Mouse (Mus musculus) intestine, embryonic 14.5 days (tissue): Measurements from ENCODE around the gene Hoxa5. TPM values are rescaled to one million over a fixed set of nuclear protein-coding genes. Genes with fewer than 3 reads are reported as not detected.
A peak's percentile ranks its signal among the peaks of the same experiment; 100 is the strongest.

ENCODE experiments used
- ATAC-seq: fragments of 200-750 bp; cut with Nextera tagmentation; replicated peaks from 2 replicates; pipeline ENCODE4 v1.8.0; 2017; ENCODE audit warnings: low read depth, moderate number of reproducible peaks, moderate TSS enrichment, moderate library complexity; ENCODE audit not compliant: low FRiP score, low TSS enrichment
- DNase-seq: peaks from one replicate; pipeline ENCODE4 v3.0.0-alpha.2; 2018; ENCODE audit warnings: low spot score
- H3K27ac ChIP-seq: fragments of 300-500 bp; sonication (generic); 2 replicates; pipeline ENCODE4 v1.5.1; 2014; ENCODE audit warnings: low read depth, mild to moderate bottlenecking, control low read depth
- H3K27me3 ChIP-seq: fragments of 300-500 bp; sonication (generic); replicated peaks from 2 replicates; pipeline ENCODE4 v1.6.1; 2014; ENCODE audit warnings: low read length, control low read depth; ENCODE audit not compliant: control insufficient read depth, insufficient read depth
- H3K36me3 ChIP-seq: fragments of 300-500 bp; sonication (generic); 2 replicates; pipeline ENCODE4 v1.6.1; 2014; ENCODE audit warnings: low read length, control low read depth; ENCODE audit not compliant: control insufficient read depth, insufficient read depth
- H3K4me1 ChIP-seq: fragments of 300-500 bp; sonication (generic); replicated peaks from 2 replicates; pipeline ENCODE4 v1.6.1; 2014; ENCODE audit warnings: low read length, control low read depth, mixed read lengths; ENCODE audit not compliant: control insufficient read depth, insufficient read depth
- H3K4me2 ChIP-seq: fragments of 300-500 bp; sonication (generic); 2 replicates; pipeline ENCODE4 v1.6.1; 2014; ENCODE audit warnings: low read length
- H3K4me3 ChIP-seq: fragments of 300-500 bp; sonication (generic); 2 replicates; pipeline ENCODE4 v1.5.1; 2014; ENCODE audit warnings: low read depth, low read length, control low read depth, mixed read lengths
- H3K9ac ChIP-seq: fragments of 300-500 bp; sonication (generic); 2 replicates; pipeline ENCODE4 v1.6.1; 2014; ENCODE audit warnings: mild to moderate bottlenecking, low read length
- H3K9me3 ChIP-seq: fragments of 300-500 bp; sonication (generic); 2 replicates; pipeline ENCODE4 v1.6.1; 2016; ENCODE audit warnings: low read length, control low read depth; ENCODE audit not compliant: control insufficient read depth
- WGBS: fragments of 180-500 bp; shearing (Covaris S2); extraction: QIAGEN DNeasy Blood & Tissue Kit; methylation state at CpG from one replicate; pipeline ENCODE4 v1.1.7; 2014; 5-methylcytosine and 5-hydroxymethylcytosine counted together
- polyA plus RNA-seq: library from polyadenylated mRNA; unstranded; fragments of >200 nt; fragmentation: Nextera tagmentation; extraction: Ambion mirVana; gene quantifications from 2 replicates; pipeline ENCODE4 v1.2.1, GENCODE M21; 2014

The Hoxa5 gene
- polyA plus RNA-seq, 1 experiment from 2014 or later, result 34.1 TPM

GRCm38 (mm10) chr6:52224895-52225611 lies 20.7 kb upstream of the Hoxa5 start:
- no peaks in the 10 kb centered on the region for H3K9me3 ChIP-seq
- 2% methylated on average over 36 of the region's 36 CpGs for WGBS
- H3K36me3 ChIP-seq, result no peaks in the 10 kb centered on the region
- peak overlapping the region; percentile 59 for H3K4me3 ChIP-seq
- H3K27me3 ChIP-seq, result peaks cover 98% of the 10 kb centered on the region
- peak overlapping the region; percentile 96 for H3K4me2 ChIP-seq
- ATAC-seq (no peak), DNase-seq (peak; percentile 79)
- peak overlapping the region; percentile 44 for H3K27ac ChIP-seq
- H3K9ac ChIP-seq, result peak overlapping the region; percentile 57
- H3K4me1 ChIP-seq, result peaks cover 6% of the 10 kb centered on the region; the same call in 1 of the 2 replicates

GRCm38 (mm10) chr6:52223939-52224760 lies 19.8 kb upstream of the Hoxa5 start:
- no peaks in the 10 kb centered on the region for H3K36me3 ChIP-seq
- no peaks in the 10 kb centered on the region for H3K9me3 ChIP-seq
- ATAC-seq (no peak), DNase-seq (peak; percentile 74)
- peak overlapping the region; percentile 96 for H3K4me2 ChIP-seq
- peaks cover 8% of the 10 kb centered on the region; the same call in 1 of the 2 replicates for H3K4me1 ChIP-seq
- WGBS, result 13% methylated on average over 23 of the region's 24 CpGs
- peak overlapping the region; percentile 57 for H3K9ac ChIP-seq
- peaks cover 98% of the 10 kb centered on the region for H3K27me3 ChIP-seq
- H3K4me3 ChIP-seq, result peak overlapping the region; percentile 59
- peak overlapping the region; percentile 40; the same call in 1 of the 2 replicates for H3K27ac ChIP-seq

- Histone ChIP-seq H3K4me2 (peak overlapping the region; percentile 96), H3K9ac (peak overlapping the region; percentile 57; the same call in 1 of the 2 replicates)
- WGBS, result 32% methylated on average over 13 of the region's 13 CpGs
These were observed 18.3 kb upstream of the Hoxa5 start for GRCm38 (mm10) chr6:52222729-52223128.

GRCm38 (mm10) chr6:52221993-52222685 lies 17.8 kb upstream of the Hoxa5 start:
- peak overlapping the region; percentile 84 for H3K27ac ChIP-seq
- no peaks in the 10 kb centered on the region for H3K36me3 ChIP-seq
- ATAC-seq (0 out of 2 replicates have a peak, but pooled peaks have one; percentile 10), DNase-seq (no peak)
- peak overlapping the region; percentile 36; the same call in 1 of the 2 replicates for H3K9ac ChIP-seq
- H3K4me3 ChIP-seq, result peak overlapping the region; percentile 59
- H3K4me1 ChIP-seq, result peaks cover 15% of the 10 kb centered on the region; the same call in 1 of the 2 replicates
- peak overlapping the region; percentile 96 for H3K4me2 ChIP-seq
- H3K27me3 ChIP-seq, result peaks cover 96% of the 10 kb centered on the region
- WGBS, result 11% methylated on average over 21 of the region's 21 CpGs
- H3K9me3 ChIP-seq, result no peaks in the 10 kb centered on the region

More at GRCm38 (mm10) chr6:52222729-52223128, 18.3 kb upstream of the Hoxa5 start:
- H3K36me3 ChIP-seq, result no peaks in the 10 kb centered on the region
- H3K4me3 ChIP-seq, result peak overlapping the region; percentile 59
- DNase-seq, result no peak
- peaks cover 10% of the 10 kb centered on the region; the same call in 1 of the 2 replicates for H3K4me1 ChIP-seq
- H3K27me3 ChIP-seq, result peaks cover 98% of the 10 kb centered on the region
- no peak for ATAC-seq
- H3K9me3 ChIP-seq, result no peaks in the 10 kb centered on the region
- H3K27ac ChIP-seq, result peak overlapping the region; percentile 84; the same call in 1 of the 2 replicates

GRCm38 (mm10) chr6:52221337-52221992 lies 17.1 kb upstream of the Hoxa5 start, which contains the start of gene Hoxa7:
Gene Hoxa7 (minus strand): TSS chr6:52221854.
- ATAC-seq (peak; percentile 45), DNase-seq (peak; percentile 98)
- peaks cover 95% of the 10 kb centered on the region for H3K27me3 ChIP-seq
- H3K4me3 ChIP-seq, result peak within 1 kb of the TSS; percentile 59
- peak within 1 kb of the TSS; percentile 96 for H3K4me2 ChIP-seq
- peaks cover 15% of the 10 kb centered on the region; the same call in 1 of the 2 replicates for H3K4me1 ChIP-seq
- 2% methylated on average over 46 of the region's 46 CpGs for WGBS
- H3K27ac ChIP-seq, result peak within 1 kb of the TSS; percentile 84
- no peaks in the 10 kb centered on the region for H3K9me3 ChIP-seq
- no peaks in the 10 kb centered on the region for H3K36me3 ChIP-seq
- peak within 1 kb of the TSS; percentile 64 for H3K9ac ChIP-seq

GRCm38 (mm10) chr6:52220865-52221310 lies 16.5 kb upstream of the Hoxa5 start:
- Histone ChIP-seq H3K27ac (peak overlapping the region; percentile 84; the same call in 1 of the 2 replicates), H3K27me3 (peaks cover 95% of the 10 kb centered on the region), H3K9me3 (no peaks in the 10 kb centered on the region), H3K4me2 (peak overlapping the region; percentile 96), H3K4me1 (peaks cover 19% of the 10 kb centered on the region; the same call in 1 of the 2 replicates), H3K9ac (peak overlapping the region; percentile 64), H3K36me3 (no peaks in the 10 kb centered on the region), H3K4me3 (peak overlapping the region; percentile 59)
- no peak for DNase-seq
- 16% methylated on average over 12 of the region's 12 CpGs for WGBS
- ATAC-seq, result no peak

GRCm38 (mm10) chr6:52220003-52220864 lies 15.8 kb upstream of the Hoxa5 start:
- Histone ChIP-seq H3K36me3 (no peaks in the 10 kb centered on the region), H3K9me3 (no peaks in the 10 kb centered on the region), H3K4me3 (peak overlapping the region; percentile 59), H3K27me3 (peaks cover 95% of the 10 kb centered on the region), H3K27ac (peak overlapping the region; percentile 84; the same call in 1 of the 2 replicates), H3K4me1 (peaks cover 23% of the 10 kb centered on the region; the same call in 1 of the 2 replicates), H3K9ac (peak overlapping the region; percentile 64; the same call in 1 of the 2 replicates), H3K4me2 (peak overlapping the region; percentile 96)
- DNase-seq (peak; percentile 85), ATAC-seq (no peak)
- 37% methylated on average over 32 of the region's 32 CpGs for WGBS
